Mouse (Mus musculus): ENCODE results near the gene Smyd2. TPM values are rescaled to one million over a fixed set of nuclear protein-coding genes. Genes with fewer than 3 reads are reported as not detected.

The Smyd2 gene
- total RNA-seq, 2 experiments from 2014 or later, result 95.8 to 98.3 TPM

GRCm38 (mm10) chr1:189854646-189855045 lies 67.5 kb downstream of the Smyd2 start:
- no peak for DNase-seq (ENCODE audit: extremely low spot score in 1 of 2, low spot score in 2 of 2)
- Histone ChIP-seq H3K27ac (no peak overlapping the region), H3K4me3 (no peak overlapping the region)
- TF ChIP-seq CTCF (IDR thresholded peaks at IDR 0.05), result no peak
- intact Hi-C loops (cut with DNase I), result no loop called here

- H3K4me3 ChIP-seq, result no peak overlapping the region
- DNase-seq (ENCODE audit: extremely low spot score in 1 of 2, low spot score in 2 of 2), result no peak
- intact Hi-C loops (cut with DNase I), result no loop called here
- H3K27ac ChIP-seq, result no peak overlapping the region
- TF ChIP-seq CTCF (IDR thresholded peaks at IDR 0.05), result no peak
Observed at GRCm38 (mm10) chr1:189852456-189852855, 69.7 kb downstream of the Smyd2 start.

GRCm38 (mm10) chr1:189852051-189852450 lies 70.1 kb downstream of the Smyd2 start:
- TF ChIP-seq CTCF (IDR thresholded peaks at IDR 0.05), result no peak
- intact Hi-C loops (cut with DNase I), result no loop called here
- Histone ChIP-seq H3K27ac (no peak overlapping the region), H3K4me3 (no peak overlapping the region)
- no peak for DNase-seq (ENCODE audit: extremely low spot score in 1 of 2, low spot score in 2 of 2)

- DNase-seq (ENCODE audit: extremely low spot score in 1 of 2, low spot score in 2 of 2), result no peak
- no peak for TF ChIP-seq CTCF (IDR thresholded peaks at IDR 0.05)
- intact Hi-C loops (cut with DNase I), result no loop called here
- Histone ChIP-seq H3K4me3 (no peak overlapping the region), H3K27ac (no peak overlapping the region)
Observed at GRCm38 (mm10) chr1:189849550-189849949, 72.6 kb downstream of the Smyd2 start.

GRCm38 (mm10) chr1:189846319-189846718 lies 75.8 kb downstream of the Smyd2 start:
- TF ChIP-seq CTCF (IDR thresholded peaks at IDR 0.05), result no peak
- Histone ChIP-seq H3K27ac (no peak overlapping the region), H3K4me3 (no peak overlapping the region)
- DNase-seq (ENCODE audit: extremely low spot score in 1 of 2, low spot score in 2 of 2), result no peak
- intact Hi-C loops (cut with DNase I), result no loop called here

- Histone ChIP-seq H3K27ac (no peak overlapping the region), H3K4me3 (no peak overlapping the region)
- TF ChIP-seq CTCF (IDR thresholded peaks at IDR 0.05), result no peak
- intact Hi-C loops (cut with DNase I), result no loop called here
- no peak for DNase-seq (ENCODE audit: extremely low spot score in 1 of 2, low spot score in 2 of 2)
Observed at GRCm38 (mm10) chr1:189834166-189834565, 88.0 kb downstream of the Smyd2 start.

- no peak overlapping the region for H3K4me3 ChIP-seq
- no peak overlapping the region for H3K27ac ChIP-seq
- TF ChIP-seq CTCF (IDR thresholded peaks at IDR 0.05), result no peak
- no peak for DNase-seq (ENCODE audit: extremely low spot score in 1 of 2, low spot score in 2 of 2)
- intact Hi-C loops (cut with DNase I), result no loop called here
Observed at GRCm38 (mm10) chr1:189833351-189833750, 88.8 kb downstream of the Smyd2 start.

- Histone ChIP-seq H3K4me3 (no peak overlapping the region), H3K27ac (no peak overlapping the region)
- no peak for DNase-seq (ENCODE audit: extremely low spot score in 1 of 2, low spot score in 2 of 2)
- intact Hi-C loops (cut with DNase I), result no loop called here
- no peak for TF ChIP-seq CTCF (IDR thresholded peaks at IDR 0.05)
Observed at GRCm38 (mm10) chr1:189830797-189831232, 91.3 kb downstream of the Smyd2 start.

Other genes starting within 250 kb of the Smyd2 start
- gene Cenpf, start 234.3 kb downstream of the Smyd2 start, total RNA-seq (2021), result under 1 TPM; 0.37 to 0.84 TPM
- 10 to 100 TPM; 13.2 to 13.9 TPM for gene Ptpn14, start 194.1 kb downstream of the Smyd2 start, total RNA-seq (2021)
- gene Prox1, start 248.4 kb upstream of the Smyd2 start, total RNA-seq (2021), result 1 to 10 TPM; 7.3 to 7.4 TPM